Mouse (Mus musculus) c-Kit-positive CD71-negative TER-119-negative erythroid progenitor cells, embryonic 14.5 days (primary cell): Measurements from ENCODE around the gene Sulf2.
"Not testable (repeated sequence)": the region's sequence is repeated elsewhere in the genome, so short reads cannot be mapped to it uniquely, and the experiment has no call there.

Experiments used
- DNase-seq: peaks from one replicate; pipeline ENCODE4 v3.0.0-alpha.2; 2013; ENCODE audit warnings: low read depth

The Sulf2 gene

DNA sequence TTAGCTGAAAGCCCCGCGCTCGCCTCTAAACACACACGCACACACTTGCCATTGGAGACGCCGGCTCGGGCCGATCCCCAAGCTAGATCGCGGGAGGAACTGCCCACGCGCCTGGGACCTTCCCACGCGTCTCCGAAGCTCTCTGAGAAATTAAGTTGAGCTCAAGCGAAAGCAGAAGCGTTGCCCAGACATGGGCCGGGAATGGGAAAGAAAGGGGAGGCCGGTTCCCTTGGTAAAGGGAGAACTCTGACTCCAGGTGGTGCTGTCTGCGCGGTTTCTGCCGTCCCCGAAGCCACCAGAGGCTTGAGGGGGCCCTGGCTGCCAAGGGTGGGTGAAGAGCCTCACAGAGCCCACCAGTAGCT, at the start of gene Sulf2:
Gene Sulf2, minus strand, starts transcription at position 210 of the 362 bp plus-strand sequence.
- peak; percentile 14 for DNase-seq

DNA sequence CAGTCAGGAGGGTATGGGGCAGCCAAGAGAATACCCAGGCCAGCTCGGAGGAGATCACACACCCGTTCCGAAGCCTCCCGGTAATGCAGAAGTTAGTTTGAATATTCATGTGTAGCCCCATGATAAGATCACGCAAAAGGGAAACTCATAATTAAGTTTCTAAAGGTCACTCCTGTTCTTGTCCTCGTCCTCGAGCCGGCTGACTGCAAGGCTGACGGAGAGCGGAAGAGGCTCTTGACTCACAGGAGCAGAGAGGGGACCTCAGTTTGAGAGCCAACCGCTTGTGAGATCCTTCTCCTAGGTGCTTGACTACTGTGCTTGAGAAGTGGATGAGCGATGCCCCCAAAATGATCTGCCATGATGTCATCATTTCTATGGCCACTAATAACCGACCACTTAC, 48.7 kb upstream of the Sulf2 start:
- no peak for DNase-seq

DNA sequence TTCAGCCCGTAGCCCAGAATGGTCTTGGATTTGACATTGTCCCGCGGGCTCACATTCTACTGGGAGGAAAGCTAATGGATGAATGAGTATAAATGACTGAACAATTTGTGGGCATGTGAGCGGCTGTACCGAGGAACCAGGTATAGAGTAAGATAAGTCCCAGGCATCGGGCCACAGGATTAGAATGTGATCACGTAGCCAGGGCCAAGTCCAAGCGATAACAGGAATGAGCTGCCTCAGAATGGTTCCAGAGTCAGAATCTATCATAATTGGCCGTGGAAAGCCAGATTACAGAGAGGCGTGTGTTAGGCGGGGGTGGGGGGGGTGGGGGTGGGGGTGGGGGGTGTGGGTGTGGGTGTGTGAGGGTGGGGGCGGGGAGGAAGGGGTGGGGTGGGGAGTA, 48.2 kb upstream of the Sulf2 start:
- no peak for DNase-seq

DNA sequence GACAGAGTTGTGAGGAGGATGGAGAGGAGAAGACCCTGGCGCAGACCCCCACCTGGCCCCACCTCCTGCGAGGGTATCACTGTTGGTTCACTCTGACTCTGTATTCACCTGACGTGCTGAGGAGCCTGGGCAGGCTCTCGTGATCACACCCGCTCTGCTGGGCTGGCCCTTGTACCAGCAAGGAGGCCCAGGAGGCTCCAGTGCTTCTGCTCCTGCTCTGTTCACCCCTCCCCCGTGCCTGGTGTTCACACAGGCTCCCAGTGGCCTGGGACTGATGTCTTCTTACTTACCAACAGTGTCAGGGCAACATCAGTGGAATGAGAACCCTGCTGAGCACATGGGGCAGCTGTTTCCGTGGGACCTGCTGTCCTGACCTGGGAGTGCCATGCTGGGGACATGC, 42.5 kb upstream of the Sulf2 start:
- DNase-seq = no peak

DNA sequence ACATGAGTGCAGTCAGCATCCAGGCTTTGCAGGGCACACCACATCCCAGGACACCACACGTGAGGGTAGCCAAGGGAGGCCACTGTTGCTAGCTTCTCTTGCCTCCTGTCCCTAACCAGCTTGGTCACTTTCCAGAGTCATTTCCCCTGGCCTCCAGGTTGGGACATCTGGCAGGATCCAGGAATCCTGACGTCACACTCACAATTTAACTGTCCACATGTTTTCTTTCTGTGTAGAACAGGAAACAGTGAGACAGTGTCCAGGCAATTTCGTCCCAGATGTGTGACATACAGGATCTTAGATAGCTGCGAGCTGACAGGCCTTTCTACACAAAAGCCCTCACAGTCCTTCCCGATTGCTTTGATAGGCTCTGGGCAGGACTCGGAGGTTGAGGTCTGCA, 41.6 kb upstream of the Sulf2 start:
- DNase-seq = no peak

DNA sequence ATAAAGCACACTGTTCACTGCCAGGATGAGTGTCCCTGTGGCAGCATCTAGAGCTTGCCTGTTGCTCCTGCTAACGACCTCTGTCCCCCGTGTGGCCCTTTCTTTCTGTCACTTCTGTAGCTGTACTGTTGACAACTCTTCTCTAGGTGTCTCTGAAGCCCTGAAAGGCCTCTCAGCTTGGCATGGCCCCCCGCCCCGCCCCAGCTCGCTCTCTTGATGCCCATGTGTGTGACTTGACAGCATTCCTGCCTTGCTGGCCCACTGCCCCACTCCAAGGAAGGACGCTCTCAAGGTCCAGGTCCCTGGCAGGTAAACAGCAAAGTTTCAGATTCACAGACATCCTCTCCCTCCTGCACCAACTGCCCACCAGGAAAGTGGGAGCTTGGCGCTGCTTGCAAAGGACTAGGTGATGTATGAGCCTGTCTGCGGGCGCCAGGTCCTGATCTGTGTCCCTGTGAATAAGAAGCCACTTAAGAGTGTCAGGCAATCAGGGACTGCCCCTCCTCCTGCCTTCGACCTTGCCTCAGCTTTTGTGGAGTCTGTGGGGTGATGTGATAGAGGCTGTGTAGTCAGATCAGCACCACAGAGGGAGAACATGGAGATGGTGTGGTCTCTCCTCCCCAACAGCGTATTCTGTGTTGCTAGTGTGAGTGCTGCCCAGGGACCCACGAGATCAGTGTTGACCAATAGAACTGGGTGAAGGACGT, 40.8 kb upstream of the Sulf2 start:
- DNase-seq = no peak

DNA sequence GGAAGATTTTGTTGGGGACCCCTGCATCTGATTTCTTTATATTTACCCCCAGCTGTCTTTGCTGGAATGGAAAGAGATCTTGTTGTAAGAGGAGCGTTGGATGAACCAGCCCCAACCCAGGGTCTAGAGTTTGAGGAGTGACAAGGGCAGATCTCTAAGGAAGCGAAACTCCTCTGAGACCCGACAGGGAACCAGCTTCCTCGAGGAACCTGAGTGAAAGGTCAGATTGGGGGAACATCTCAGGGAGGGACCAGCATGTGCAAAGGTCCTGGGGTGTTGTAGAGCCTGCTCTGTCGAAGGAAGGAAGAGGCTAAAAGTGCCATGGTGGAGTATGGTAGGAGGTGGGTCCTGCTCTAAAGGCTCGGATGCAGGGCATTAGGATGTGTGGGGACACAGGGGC, 39.6 kb upstream of the Sulf2 start:
- DNase-seq = no peak

DNA sequence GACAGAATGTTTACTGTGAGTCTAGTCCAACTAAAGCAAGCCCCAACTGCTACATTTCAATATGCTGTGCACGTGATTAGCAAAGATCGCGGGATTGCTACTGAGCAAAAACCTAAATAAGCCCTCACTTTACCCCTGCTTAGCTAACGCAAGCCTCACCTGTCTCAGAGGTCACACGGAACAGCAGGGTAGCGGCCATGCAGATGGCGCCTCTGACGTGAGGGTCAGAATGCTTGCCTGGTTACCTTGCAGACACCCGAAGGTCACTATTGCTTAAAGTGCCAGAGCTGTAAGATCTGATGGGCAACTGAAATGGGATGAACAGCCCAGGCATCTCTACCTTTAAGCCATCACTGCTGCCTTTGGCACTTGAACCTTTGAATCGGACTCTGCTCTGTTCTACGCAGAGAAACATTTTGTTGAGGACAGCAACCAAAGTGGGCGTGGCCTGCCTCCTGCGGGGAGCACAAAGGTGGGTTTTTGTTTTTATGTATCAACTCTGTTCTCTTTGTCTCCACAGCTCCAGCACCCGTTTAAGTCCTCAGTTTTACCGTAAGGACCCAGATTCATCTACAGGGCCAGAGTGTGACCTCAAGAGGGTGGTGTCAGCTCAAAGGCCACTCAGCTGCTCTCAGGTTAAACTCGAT, 38.8 kb upstream of the Sulf2 start:
- no peak for DNase-seq

DNA sequence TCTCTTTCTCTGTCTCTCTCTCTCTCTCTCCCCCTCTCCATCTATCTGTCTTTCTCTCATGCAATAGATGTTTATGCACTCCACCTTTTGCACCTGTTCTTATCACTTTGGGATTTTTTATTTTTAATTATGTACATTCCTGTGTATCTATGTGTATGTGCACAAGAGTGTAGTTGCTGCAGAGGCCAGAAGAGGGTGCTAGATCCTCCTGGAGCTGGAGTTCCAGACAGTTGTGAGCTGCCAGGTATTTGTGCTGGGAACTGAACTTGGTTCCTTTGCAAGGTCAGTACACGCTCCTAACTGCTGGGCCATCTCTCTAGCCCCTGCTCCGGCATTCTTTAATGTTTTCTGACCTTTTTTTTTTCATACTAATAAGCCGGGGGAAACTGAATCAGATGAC, 38.0 kb upstream of the Sulf2 start:
- DNase-seq = no peak

DNA sequence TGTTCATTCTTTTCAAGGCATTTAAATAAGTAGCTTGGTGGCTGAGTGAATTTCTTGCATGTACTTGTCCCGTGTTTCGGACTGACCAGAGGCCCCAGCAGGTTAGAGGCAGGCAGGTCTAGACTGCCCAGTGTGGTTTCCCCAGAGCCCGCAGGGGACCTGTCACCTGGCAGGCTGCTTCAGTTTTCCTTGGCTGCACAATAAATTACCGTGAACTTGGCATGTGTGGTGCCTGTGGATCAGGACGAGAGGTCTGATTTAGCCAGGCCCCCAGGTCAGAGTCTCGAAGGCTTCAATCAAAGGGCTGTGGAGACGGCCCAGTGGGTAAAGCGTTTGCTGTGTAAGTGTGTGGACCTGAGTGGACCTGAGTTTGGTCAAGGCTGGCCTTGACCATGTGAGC, 35.4 kb upstream of the Sulf2 start:
- no peak for DNase-seq

DNA sequence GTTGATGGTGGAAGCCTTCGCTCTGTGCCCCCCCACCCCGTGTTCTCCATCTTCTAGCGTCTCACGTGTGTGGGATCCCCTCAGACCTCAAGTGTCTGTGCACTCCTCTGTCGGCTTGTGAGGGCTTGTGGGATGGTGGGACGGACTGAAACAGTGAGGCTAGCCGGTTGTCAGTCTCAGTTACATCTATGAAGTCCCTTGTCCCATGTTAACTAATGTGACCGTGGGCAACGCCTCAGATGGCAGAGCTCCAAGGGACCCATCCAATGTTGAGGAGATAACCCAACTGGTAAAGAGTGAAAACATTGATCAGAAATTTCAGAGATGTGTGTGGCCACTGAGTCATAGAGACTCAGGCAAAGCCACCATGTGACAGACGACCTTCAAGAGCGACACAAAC, 33.7 kb upstream of the Sulf2 start:
- no peak for DNase-seq

DNA sequence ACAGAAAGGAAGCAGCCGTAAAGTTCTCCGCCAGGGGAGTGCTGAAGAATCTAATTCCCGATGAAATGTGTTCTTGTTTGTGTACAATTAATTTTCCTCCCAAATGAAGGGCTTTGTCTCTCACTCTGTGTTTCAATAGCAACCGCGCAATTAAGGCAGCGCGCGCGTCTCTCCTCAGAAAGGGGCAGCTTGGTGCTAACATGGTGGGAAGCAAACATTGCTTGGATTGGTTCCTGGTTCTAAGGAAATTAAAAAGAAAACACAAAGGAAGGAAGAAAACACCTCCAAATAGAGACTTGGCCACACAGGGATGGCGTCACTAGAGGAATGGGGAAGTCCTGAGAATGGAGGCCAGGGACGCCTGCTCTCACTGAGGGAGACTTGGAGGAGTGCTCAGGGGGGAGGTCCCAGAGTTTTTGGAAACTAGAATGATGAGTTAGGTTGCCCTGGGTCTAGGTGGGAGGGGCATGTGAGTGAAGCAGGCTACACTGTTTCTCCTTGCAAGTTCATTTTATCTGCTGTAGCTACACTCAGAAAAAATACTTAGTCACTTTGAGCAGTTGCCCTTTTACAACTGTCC, 32.5 kb upstream of the Sulf2 start:
- DNase-seq = peak; percentile 18

DNA sequence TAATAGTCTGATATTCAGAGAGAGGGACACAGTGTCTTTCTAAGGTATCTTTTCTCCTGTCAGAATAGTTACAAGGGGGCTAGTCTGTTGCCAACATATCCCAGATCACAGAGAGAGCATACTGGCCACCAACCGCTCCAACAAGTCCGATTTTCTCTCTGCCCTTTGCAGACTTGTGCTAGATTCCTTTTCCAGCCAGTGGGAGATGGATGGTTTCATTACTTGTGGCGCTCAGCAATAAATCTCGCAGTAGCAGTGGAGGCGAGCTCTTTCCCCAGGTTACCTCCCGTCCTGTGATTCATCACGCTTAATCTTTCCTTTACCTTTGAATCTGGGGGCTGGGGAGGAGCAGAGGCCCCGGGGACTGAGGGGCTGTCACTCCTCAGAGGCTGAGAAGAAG, 31.9 kb upstream of the Sulf2 start:
- not testable (repeated sequence) for DNase-seq

DNA sequence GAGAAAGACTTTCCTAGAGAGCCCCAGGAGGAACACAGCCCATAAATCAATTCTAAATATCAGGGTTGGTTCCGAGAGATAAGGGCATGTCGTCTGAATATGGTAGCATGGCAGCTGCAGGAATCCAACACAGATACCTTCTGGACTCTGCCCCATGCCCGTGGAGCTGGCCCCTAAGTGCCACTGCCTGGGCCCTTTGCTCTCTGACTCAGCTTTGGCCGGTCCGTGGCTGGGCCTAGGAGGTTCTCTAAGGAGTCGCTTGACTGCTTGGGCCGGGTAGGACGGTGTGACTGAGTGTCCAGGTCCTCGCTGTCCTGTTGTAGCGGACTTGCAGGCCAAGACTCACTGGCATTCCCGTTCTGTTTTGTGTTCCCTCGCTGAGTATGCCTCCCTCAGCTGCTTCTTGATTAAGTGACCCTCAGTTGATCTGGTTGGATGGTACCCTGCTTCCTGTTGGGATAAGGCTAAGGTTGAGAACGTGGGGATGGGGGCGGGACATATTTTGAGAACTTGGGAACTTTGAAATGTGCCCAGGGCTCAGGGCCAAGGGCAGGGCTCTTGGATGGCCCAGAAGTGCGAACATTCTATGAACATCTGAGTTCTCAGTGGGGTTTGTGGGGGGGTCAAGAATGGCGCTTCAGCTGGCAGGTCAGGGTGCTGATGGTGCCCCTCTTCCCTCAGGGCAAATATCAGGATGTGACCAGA, 30.9 kb upstream of the Sulf2 start:
- no peak for DNase-seq

DNA sequence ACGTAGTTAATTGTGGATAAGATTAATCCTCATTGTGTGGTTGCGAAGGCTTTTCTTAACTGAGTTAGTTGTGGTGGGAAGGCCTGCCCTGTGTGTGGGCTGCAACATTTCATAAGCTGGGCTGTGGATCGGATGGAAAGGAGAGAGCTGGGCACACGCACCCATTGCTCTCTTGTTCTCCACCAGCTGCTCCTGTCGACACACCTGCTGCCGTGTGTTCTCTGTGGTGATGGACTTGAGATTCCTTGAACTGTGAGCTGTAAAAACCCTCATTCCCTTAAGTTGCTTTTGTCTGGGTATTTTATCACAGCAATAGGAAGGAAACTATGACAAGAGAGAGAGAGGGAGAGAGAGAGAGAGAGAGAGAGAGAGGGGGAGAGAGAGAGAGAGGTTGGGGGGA, 30.3 kb upstream of the Sulf2 start:
- no peak for DNase-seq

DNA sequence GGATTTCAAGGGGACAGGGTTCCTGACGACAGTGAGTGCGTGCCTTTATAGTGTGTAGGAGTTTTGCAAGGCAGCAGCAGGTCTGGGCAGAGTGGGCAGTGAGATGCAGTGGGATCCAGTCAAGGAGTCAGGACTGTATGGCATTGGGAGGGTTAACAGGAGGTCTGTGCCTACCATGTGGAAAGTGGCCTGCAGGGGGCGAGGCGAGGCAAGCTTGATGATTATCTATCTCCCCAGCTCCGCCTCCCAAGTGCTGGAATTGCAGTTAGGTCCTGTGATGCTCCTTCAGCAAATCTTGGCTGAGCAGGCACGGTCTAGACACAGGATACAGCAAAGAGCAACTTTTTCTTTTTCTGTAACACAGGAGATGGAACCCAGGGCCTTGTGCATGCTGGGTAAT, 29.0 kb upstream of the Sulf2 start:
- peak; percentile 10 for DNase-seq

DNA sequence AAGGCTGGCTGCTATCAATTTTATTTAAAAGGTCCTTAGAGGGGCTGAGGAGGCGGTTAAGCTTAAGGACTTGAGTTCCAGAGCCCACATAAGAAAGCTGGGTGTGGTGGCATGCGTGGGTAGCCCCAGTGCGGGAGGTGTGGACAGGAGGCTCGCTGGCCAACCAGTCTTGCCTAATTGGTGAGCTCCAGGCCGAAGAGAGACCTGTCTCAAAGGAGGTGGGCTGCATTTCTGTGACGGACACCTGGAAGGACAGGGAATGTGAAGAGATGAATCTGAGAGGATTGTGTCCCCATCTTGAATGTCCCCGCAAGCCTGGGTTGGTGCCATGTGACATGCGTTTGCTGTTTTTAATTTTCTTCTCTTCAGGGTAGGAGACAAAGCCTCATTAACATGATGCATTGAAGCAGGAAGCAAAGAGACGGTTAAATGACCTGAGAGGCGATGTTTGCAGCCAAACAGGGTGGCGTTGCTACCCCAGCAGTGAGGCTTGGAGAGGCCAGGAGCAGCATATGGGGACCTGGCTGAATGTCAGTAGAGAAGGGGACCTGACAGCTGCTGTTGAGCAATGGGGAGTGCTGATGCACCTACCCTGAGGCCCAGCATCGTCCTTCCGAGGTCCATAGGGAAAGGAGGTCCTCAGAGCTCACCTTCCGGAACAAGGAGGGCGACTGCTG, 26.7 kb upstream of the Sulf2 start:
- no peak for DNase-seq

DNA sequence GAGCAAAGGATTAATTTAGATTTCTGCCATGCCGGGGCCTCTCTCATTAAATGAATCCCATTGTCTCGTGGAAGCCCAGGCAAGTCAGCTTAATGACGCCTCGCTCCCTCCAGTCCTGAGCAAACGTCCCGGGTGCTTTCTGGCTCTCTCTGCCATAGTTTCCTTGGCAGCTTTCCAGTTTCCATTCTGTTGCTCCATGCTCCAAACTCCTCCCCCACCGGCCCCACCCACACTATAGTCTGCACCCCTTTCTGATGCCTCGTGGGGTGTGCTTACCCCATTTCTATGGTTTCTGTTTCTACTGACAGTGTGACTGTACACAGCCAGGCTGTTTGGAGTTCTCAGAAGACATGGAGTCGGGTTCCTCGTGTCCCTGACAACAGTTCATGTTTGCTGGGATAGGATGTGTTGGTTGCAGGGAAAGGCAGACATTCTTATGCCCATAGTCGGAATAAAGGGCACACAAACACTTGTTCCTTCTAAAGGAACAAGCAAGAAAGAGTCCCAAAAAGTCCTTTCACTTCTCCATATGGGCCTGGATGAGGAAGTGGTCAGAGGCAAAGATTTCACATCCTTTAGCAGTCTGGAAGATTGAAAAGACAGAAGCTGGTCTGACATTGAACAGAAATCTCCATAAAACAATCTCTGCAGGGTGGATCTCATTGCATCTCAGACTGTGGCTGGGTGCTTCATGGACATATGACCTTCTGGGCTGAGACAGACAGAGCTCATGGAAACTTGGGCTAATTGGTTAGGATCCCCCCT, 25.5 kb upstream of the Sulf2 start:
- peak; percentile 23 for DNase-seq

DNA sequence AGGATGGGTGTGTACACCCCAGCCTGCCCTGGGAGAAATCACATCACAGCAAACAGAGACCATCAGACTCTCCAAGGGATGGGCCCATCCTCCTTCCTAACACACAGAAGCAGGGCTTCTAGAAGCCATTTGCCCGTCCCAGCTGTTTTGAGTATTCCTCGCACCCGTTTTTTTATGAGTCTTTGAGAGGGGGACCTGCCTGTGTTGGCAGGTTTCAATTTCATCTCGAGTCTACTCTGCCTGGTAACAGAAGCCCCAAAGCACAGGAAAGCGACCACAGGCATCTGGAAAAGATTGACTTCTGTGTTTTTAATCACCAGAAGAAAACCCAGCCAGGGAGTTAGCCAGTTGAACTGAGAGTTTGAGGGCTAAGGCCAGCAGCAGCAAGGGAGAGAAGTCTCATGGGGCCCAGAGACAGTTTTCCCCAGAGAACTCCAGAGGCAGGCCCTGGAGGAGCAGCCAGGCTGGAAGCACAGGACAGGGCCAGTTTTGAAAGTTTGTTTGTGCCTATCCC, 24.7 kb upstream of the Sulf2 start:
- DNase-seq = no peak

DNA sequence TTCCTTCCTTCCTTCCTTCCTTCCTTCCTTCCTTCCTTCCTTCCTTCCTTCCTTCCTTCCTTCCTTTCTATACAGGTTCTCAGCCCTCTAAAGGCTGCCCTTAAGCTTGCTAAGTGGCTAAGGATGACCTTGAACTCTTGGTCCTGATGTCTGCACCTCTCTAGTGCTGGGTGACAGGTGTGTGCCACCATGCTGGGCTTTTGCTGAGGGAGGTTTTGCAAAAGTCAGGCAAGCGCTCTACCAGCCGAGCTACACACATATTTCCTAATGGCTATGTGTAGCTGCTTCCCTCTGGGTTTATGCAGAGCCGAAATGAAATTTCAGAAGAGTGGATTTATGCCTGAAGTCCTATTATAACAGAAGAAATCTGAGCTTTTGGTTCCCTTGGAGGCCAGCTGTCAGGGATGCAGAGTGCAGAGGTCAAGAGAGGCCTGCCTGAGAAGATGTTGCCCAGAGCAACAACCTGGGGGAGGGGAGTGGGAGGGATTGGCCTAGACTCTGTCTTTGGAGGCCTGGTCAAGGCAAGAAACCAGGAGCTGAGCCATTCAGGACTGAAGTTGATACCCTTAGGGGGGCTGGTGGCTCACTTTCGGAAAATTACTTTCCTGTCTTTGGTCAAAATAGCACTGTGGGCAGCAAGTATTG, 24.1 kb upstream of the Sulf2 start:
- no peak for DNase-seq

DNA sequence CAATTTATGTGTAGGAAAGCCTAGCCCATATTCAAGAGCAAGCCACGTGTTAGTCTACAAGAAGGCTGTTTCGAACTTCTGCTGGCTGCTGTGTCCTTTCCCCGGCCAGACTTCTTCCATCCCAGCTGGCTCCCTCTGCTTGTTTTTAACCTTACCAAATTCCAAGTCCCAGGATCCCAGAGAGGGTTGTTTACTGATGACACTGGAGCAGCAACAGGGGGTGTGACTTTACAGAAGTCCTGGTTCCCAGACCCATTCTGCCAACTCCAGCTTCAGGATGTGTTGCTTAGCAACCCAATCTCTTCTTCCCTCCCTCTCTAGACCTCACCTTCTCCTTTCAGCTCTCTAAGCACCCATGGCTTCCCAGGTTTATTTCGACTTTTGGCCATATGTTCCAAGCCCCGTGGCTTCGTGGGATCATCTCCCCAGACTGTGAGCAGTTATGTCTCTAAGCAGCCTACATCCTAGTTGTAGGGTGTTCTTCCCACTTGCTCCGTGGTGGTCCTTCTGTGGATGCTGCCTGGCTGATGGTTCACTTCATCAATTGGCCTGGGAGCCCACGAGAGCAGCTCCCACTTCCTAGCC, 20.2 kb upstream of the Sulf2 start:
- no peak for DNase-seq
